Mouse (Mus musculus): ENCODE results near the gene Tas1r3.

GRCm38 (mm10) chr4:155831831-155832230 lies 31.3 kb downstream of the Tas1r3 start:
- TF ChIP-seq EP300 (optimal IDR thresholded peaks at IDR 0.05) (no peak), CTCF (IDR thresholded peaks at IDR 0.05; ENCODE audit: low read depth) (no peak)
